Mouse (Mus musculus) lung, postnatal 4 days (tissue): ENCODE data around the gene Ick.
"Not testable (repeated sequence)": the region's sequence is repeated elsewhere in the genome, so short reads cannot be mapped to it uniquely, and the experiment has no call there.

Experiments
- DNase-seq, 2 experiments: peaks; one replicate each; pipeline ENCODE4 v3.0.0; 2021

The Ick gene

GRCm38 (mm10) chr9:78105501-78105932, 3.5 kb upstream of the Ick start:
- DNase-seq: no peak

- no peak for DNase-seq
Observed at GRCm38 (mm10) chr9:78106821-78107220, 2.2 kb upstream of the Ick start.

- DNase-seq: no peak
Observed at GRCm38 (mm10) chr9:78107582-78107911, 1.4 kb upstream of the Ick start.

GRCm38 (mm10) chr9:78107912-78108795, 838 bp upstream of the Ick start:
- DNase-seq: peak; percentile 87 to 91

GRCm38 (mm10) chr9:78109656-78110055, 664 bp downstream of the Ick start:
- DNase-seq: no peak

GRCm38 (mm10) chr9:78111456-78111855, 2.5 kb downstream of the Ick start:
- DNase-seq: no peak

GRCm38 (mm10) chr9:78112770-78113537, 4.0 kb downstream of the Ick start:
- DNase-seq: peak; percentile 95 to 96

GRCm38 (mm10) chr9:78113538-78113885, 4.5 kb downstream of the Ick start:
- no peak for DNase-seq

- DNase-seq: no peak
Observed at GRCm38 (mm10) chr9:78115746-78116145, 6.8 kb downstream of the Ick start.

GRCm38 (mm10) chr9:78117690-78118089, 8.7 kb downstream of the Ick start:
- DNase-seq: peak in 1 of 2 experiments; percentile 33

- peak; percentile 41 to 54 for DNase-seq
Observed at GRCm38 (mm10) chr9:78121358-78121757, 12.4 kb downstream of the Ick start.

- DNase-seq: no peak
Observed at GRCm38 (mm10) chr9:78121985-78122384, 13.0 kb downstream of the Ick start.

- DNase-seq: no peak
Observed at GRCm38 (mm10) chr9:78122939-78123712, 14.1 kb downstream of the Ick start.

- no peak for DNase-seq
Observed at GRCm38 (mm10) chr9:78124297-78124696, 15.3 kb downstream of the Ick start.

- DNase-seq: no peak
Observed at GRCm38 (mm10) chr9:78126007-78126406, 17.0 kb downstream of the Ick start.

GRCm38 (mm10) chr9:78126643-78127042, 17.7 kb downstream of the Ick start:
- DNase-seq: no peak

GRCm38 (mm10) chr9:78135658-78136057, 26.7 kb downstream of the Ick start:
- DNase-seq: no peak

GRCm38 (mm10) chr9:78138044-78138676, 29.2 kb downstream of the Ick start:
- DNase-seq: no peak

- DNase-seq: no peak
Observed at GRCm38 (mm10) chr9:78139463-78139862, 30.5 kb downstream of the Ick start.

- DNase-seq: no peak
Observed at GRCm38 (mm10) chr9:78146099-78146498, 37.1 kb downstream of the Ick start.

GRCm38 (mm10) chr9:78146627-78147026, 37.6 kb downstream of the Ick start:
- DNase-seq: no peak

GRCm38 (mm10) chr9:78148149-78148548, 39.2 kb downstream of the Ick start:
- no peak for DNase-seq

GRCm38 (mm10) chr9:78149770-78150169, 40.8 kb downstream of the Ick start:
- not testable (repeated sequence) for DNase-seq
